Mouse (Mus musculus) stomach, postnatal 0 days (tissue): ENCODE data around the gene Sh2d1b2.
A peak's percentile ranks its signal among the peaks of the same experiment; 100 is the strongest.

Source experiments
- CTCF ChIP-seq: IDR thresholded peaks from 2 replicates; pipeline ENCODE4 v1.5.1; 2016; ENCODE audit warnings: antibody characterized with exemption, low read depth, mild to moderate bottlenecking, moderate library complexity
- EP300 ChIP-seq: optimal IDR thresholded peaks from 2 replicates; pipeline ENCODE3; 2016; ENCODE audit warnings: antibody characterized with exemption

GRCm38 (mm10) chr1:170218091-170218884, 14.3 kb upstream of the Sh2d1b2 start:
- TF ChIP-seq EP300, result no peak
- peak; percentile 69 for TF ChIP-seq CTCF
